Mouse (Mus musculus) layer of hippocampus, postnatal 14 days (tissue): ENCODE data around the gene Col27a1. TPM values are rescaled to one million over a fixed set of nuclear protein-coding genes. Genes with fewer than 3 reads are reported as not detected.

Source experiments
- DNase-seq, 2 experiments: peaks; one replicate each; pipeline ENCODE4 v3.0.0; 2021 to 2022; ENCODE audit warnings: low spot score in 2 of 2, mixed read lengths in 1 of 2
- long read RNA-seq, 2 experiments: library from polyadenylated mRNA; stranded (forward); transcript quantifications; one replicate each; pipeline ENCODE4 v2.0.0; 2021
- total RNA-seq, 2 experiments: library from RNA; stranded (reverse); gene quantifications; 2 replicates each; pipeline ENCODE4 v1.2.3; 2021

Gene Col27a1
- 1 to 10 TPM; 3.1 to 3.8 TPM for total RNA-seq
- long read RNA-seq, experiment 1, partial matches to known transcripts, result 0 of 1 reads
- long read RNA-seq, experiment 1, other reads (novel, unspliced or antisense), result 1 of 1 reads
- long read RNA-seq, experiment 2, result 0 reads

DNA sequence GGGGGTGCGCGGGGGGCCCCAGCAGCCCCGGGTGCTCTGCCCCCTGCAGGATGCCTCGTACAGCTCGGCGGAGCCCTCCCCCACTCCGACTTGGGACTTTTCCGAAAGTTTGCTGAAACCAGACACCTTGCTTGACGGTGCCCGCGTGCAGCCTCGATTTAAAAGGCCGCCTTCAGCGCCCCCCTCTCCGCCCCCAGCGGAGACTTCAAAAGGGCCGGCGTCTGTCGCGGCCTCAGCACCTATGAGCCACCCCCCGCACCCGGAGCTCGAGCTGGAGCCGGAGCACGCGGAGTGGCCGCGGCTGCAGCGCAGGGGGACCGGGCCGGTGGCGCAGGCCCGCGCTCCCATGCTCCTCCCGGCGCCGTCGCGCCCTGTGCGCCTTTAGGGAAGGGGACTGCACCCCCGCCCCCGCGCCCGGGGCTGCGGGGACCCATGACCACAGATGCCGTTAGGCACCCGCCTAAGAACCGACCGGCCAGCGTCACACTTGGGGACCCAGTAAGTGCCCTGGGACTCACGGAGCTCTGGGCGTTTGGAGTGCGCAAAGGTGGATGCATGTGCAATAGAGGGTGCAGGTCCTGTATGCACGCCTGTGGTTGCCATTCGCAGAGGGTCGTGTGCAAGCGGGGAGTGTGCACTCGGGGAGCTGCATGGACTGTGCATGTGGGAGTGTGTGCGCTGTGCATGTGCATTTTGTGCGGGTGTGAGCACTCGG lies at the start of gene Col27a1:
TSS of gene Col27a1 (plus strand) at position 98 of the 715 bp plus-strand sequence.
- DNase-seq, result no peak

DNA sequence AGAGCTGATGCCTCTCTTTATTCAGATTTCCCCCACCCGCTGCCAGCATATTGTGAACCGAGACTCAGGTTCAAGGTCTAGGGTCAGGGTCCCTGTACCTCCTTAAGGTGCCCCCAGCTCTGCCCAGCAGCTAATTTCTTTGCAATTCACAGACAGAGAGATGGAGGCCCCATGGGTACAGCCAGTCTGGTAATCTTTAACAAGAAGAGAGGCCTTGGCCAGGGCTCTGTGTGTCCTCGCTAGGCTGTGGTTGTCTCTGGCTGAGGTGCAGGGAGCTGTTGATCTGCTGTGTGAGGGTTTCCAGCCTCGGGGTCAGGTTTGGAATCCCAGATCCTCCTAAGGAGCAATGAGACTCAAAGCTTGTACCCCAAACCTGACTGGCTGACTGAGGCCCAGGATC lies 48.2 kb upstream of the Col27a1 start:
- DNase-seq, result no peak

DNA sequence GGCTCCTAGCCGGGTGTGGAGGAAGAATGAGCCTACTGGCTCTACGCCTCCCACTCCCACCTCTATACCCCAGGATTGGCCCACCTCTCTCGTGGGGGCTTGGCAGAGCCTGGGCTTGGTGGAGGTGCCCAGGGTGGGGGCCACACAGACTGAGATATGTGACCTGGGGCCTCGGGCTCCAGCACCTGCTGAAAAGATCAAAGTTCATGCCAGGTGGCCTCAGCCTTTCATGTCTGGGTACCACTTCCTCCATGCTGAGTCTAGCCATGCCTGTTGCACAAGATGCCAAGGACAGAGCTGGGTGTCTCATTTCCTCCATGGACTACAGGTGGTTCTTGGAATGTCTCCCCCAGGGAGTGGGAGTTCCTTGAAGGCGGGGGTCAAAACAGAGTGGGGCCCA lies 47.5 kb upstream of the Col27a1 start:
- no peak for DNase-seq

DNA sequence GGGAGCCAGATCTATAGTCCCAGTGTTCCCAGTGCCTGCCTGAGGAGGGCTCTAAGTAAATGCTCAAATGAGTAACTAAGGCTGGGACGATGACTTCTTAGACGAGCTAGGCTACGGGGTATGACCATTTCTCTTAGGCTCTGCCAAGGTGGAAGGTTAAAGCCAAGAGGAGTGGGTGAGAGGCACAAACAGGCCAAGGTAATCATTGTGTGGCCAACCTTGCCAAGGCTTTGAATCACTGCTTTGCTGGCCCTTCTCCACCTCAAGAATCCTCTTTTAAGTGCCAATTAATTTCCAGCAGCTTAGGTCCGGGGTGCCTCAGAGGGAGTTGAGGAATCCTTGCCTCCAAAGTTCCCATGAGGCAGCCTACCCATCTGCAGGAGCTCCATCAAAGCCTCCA lies 43.7 kb upstream of the Col27a1 start:
- DNase-seq, result no peak

DNA sequence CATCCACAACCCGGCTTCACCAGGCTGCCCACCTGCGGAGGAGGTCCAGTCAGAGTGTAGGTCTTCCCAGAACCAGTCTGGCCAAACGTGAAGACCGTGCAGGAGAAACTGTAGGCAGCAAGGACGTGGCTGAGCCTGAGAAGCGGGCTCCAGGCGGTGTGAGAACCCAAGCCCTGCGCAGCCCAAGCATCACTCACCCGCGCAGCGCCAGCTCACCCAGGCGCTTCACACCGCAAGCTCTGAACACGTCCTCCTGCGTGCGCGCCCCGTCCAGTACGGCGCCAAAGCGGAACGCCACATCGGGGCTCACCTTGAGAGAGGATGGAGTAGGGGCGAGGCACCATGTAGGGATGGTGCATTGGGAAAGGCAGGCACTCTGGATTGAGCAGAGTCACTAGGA lies 42.7 kb upstream of the Col27a1 start:
- no peak for DNase-seq

DNA sequence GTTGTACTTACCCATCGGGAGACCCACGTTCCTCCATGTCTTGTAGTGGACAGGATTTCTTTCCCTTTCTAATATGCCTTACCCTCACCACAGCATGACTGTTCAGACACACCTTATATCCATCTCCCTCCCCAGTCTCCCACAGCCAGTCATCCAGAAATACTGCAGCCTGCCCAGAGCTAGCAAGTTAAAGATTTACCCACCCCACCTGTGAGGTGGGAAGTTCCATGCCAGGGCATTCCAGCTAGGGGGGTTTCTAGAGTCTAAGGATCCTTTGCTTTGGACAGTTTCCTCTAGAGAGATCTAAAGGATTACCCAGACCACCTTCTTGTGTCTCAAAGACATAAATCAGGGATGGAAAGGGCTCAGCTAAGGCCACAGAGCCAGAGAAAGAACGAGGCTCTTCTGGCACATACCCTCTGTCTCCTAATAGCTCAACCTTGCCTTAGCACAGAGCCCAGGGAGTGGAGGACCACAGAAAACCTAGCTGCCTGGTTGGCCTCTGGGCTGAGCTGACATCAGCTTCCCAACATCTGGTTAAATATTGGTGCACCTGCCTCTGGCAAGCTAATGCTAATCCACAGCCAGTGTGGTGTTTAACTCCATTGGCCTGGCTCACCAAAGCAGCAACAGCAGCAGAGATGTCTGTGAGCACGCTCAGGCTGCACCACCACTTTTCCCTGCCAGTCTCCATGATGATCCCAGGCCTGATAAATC lies 41.7 kb upstream of the Col27a1 start, which contains the start of gene Kif12:
TSS of gene Kif12 (minus strand) at position 163 of the 717 bp plus-strand sequence.
- no peak for DNase-seq

DNA sequence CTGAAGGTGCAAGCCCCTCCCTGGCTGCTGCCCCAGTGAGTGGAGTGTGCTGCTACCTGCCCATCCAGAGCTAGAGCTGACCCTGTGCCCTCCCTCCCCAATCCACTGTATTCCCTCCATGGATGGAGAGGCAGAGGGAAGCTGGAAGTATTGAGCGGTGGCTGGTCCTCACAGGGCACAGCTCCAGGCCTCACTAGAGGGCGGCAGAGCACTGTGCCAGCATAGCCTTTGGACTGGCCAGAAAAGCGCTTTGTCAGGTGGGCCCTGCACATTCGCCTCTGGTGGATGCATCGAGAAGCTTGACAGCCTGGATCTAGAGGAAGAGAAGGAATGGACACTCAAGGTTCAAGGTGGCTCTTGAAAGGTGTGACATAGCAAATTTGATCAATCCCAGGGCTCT lies 32.2 kb upstream of the Col27a1 start:
- DNase-seq, result peak; percentile 51 to 56

DNA sequence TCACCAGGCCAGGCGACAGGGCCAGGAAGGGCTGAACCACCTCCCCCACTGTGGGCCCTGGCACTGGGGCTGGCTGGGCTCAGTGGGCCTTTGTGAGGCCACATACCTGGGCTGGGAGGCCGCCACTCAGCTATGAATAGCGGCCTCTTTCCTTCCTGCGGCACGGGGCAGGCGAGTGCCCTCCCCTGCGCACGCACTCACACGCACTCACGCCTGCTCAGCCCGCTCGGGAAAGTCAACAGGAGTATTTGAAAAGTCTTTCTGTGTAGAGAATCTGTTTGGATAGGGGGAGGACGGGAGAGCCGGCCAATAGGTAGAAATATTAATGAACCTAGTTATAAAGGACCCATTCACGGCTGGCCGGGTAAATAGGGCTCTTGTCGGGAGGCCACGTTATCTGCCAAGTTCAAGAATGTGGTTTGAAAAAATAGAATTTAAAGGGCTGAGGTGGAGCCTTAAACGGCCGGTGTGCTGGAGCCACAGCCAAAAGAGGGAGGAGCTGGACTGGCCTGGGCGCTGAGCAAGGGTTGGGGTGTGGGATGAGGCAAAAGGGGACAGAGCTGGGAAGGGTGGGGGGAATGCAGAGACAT lies 27.4 kb upstream of the Col27a1 start:
- DNase-seq, result peak in 1 of 2 experiments; percentile 20

DNA sequence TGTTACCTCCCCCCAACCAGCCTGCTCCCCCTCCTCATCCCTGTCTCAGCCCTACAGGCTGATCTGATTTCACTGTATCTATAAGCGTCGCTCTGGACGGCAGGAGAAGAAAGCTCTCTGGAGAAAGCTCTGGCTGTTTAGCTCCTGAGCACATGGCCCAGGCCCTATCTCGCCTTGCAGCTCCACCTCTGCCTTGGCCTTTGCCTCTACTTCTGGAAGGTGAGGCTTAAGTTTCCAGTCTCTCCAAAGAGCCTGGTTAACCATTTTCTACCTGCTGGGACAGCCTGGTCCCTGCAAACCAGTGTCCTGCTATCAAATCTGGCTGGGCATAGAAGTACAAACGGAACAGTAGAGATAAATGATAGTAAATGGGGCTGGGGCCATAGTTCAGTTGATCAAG lies 22.2 kb upstream of the Col27a1 start:
- no peak for DNase-seq

DNA sequence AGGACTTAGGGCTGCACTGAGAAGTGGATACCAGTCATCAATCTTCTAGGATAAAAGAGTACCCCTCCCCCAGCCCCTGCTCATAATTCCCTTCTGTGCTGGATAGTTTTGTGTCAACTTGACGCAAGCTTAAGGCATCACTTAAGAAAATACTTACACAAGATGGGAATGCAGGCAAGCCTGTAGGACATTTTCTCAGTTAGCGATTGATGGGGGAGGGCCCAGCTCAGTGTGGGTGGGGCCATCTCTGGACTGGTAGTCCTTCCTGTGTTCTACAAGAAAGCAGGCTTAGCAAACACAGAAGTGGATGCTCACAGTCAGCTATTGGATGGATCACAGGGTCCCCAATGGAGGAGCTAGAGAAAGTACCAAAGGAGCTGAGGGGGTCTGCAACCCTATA lies 19.4 kb upstream of the Col27a1 start:
- DNase-seq, result no peak

DNA sequence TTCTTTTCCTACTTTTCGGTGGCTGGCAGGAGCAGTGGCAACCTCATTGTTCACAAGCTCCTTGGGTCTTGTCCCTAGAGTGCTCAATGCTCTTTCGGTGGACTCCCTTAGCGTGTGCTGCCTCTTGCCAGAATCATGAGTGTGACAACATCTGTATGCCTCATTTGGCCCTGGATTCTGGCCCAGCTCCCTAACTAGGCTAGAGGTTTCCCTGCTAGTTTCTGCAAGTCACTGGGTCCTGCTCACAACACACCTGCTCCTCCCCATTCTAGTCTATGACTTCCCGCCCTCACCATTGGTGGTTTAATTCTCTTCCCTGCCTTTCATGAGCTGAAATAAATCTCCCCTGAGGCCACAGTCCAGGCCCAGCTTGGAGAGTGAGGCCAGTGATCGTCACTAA lies 14.4 kb upstream of the Col27a1 start:
- DNase-seq, result no peak

DNA sequence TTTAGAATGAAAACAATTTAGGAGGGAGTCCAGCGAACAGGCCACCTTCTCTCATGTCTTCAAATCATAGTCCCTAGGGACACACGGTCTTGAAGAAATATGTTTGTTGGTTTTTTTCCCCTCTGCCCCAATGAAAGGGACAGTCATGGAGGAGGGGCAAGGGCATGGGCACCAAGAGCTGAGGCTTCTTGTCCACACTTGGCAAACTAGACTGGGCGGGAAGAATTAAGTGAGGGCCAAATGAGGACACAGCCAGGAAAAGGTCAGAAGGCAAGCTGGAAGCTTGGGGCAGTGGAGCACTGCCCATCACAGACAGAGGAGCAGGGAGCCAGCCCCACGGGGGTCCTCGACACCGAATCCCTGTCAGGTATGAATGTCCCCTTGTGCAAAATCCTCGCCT lies 9.9 kb upstream of the Col27a1 start:
- no peak for DNase-seq

DNA sequence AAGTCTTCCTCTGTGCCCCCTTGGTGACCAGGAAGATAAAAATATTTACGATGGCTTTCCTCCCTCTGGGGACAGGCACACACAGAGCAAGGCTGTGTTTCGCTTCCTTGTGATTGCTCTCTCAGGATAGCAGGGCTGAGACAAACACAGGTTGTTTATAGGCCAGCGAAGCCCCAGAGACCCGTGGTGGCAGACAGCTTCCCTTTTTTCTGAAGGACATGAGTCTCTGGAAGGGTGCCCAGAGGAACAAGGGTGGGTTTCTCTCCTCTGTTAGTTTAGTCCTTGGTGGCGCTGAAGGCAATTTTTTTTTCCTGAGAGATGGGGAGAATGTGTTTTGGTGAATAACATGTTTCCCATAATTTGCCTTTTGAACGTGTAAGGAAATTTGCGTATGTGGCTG lies 8.2 kb upstream of the Col27a1 start:
- DNase-seq, result peak in 1 of 2 experiments; percentile 75

DNA sequence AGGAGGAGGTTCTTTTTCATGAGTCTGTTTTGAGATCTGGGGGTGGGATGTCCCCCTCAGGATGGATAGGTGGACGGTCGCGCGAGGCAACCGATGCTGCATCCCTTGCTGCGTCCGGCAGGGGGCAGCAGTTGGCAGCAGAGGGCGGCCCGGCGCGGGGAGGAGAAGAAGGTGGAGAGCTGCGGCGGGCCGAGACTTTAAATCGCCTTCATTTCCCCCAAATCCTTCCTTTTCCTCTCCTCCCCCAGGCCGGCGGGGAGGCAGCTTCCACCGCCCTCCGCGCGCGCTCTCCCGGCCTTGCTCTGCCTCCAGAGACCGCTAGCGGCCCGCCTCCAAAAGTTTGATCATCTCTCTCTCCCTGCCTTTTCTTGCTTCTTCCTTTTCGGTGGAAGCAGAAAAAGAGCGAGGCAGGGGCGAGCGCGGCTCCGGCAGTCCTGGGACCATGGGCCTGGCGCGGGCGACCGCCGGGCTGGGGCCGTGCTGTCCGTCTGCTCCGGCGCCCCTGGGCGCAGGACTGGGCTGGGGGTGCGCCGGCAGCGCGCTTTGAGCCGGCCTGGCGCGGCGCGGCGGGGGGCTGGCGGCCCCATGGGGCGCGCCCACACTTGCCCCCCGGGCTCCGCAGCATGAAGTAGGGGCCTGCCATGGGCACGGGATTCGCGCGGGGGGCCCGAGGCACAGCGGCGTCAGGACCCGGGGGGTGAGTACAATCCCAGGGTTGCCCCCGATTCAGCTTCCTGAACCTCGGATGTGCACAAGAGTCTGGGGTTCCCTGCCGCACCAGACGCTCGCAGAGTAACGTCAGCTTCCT lies 1.6 kb downstream of the Col27a1 start:
- DNase-seq, result peak; percentile 67 to 70

DNA sequence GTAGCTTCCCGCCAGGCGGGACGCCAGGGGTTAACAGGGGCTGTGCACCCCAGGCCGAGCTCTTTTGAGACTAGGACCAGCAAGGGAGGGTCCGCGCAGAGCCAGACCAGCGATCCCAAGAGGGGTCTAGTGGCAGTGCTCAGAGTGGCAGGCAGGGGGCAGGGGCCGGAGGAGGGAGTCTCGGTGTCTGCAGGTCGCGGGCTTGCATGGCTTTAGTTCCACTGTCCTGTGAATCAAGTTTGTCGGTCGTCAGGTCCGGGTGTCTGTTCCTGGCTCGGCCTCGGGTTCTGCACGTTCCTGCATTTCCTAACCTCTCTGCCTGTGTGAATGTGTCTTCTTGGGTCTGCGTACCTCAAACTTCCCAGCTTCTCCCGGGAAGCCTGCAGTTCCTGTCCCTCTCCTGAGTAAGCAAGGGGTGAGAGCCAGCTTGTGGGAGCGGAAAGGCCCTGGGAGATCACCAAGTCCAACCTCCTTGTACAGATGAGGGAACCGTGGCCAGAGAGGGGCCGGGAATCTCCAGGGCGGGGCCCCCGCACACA lies 2.3 kb downstream of the Col27a1 start:
- DNase-seq, result no peak

DNA sequence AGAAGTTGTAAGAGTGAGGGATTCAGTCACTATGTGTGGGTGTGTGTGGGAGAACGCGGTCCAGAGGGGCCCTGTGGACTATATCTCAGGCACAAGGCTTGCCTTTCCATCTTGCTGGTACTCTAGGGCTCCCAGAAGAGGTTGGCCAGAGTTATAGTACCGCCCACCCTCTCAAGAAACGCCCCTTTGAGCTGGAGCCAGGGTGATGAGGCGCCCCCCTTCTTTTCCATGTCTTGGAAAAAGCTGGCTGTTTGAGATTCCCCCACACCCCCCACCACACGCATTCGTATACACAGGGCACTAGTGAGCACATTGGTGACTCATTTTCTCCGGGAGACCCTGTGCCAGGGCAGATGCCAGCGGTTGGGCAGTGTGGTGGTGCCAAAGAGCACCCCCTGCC lies 2.8 kb downstream of the Col27a1 start:
- DNase-seq, result no peak

DNA sequence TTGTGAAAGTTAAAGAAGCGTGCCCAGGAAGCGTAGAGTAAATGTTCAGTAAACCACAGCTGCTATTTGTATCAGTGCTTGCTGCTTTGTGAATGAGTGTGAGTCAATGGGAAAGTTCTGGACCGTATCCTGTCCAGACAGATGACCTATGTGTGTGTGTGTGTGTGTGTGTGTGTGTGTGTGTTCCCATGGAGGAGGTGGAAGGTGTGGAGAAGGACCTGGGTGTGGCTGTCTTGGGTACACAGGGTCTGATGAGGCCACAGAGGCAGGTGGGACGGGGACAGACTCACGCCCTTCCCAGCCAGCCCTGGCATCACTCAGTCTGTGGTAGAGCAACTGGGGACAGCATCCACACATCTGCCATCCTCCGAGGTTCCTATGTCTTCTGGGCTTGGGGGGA lies 3.7 kb downstream of the Col27a1 start:
- no peak for DNase-seq

DNA sequence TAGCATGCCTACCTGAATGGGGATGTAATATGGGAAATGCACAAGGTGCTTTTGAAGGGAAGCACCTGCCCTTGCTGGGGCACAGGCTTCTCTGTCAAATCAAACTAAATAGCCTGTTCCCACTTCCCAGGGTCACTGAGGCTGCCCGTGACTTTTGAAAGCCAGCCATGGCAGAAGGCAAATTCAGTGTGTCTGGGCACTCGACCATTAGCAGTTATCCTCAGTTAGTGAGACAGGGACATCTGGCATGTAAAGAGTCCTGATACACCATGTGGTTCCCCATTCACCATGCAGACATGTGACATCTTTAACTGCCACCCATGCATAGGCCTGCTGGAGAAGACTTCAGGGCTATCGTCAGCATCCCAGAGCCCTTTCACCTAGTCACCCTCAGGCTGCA lies 5.3 kb downstream of the Col27a1 start:
- no peak for DNase-seq

DNA sequence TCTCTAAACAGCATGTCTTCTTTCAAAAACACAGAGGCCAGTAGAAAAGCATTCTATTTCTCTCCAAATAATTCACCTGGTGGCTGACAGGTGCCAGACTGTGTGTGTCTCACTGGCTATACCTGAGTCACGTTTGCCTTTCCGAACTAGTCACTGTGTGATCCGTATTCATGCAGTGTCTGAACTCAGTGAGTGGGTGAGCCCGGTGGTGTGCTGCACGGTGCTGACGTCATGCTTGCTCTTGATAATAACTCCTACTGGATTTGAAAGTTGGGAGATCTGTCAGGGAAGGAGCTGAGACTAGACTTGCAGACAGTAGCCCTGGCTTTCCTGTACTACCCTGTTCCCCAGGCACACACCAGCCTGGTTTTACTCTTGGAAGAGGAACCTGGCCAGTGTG lies 5.8 kb downstream of the Col27a1 start:
- no peak for DNase-seq

DNA sequence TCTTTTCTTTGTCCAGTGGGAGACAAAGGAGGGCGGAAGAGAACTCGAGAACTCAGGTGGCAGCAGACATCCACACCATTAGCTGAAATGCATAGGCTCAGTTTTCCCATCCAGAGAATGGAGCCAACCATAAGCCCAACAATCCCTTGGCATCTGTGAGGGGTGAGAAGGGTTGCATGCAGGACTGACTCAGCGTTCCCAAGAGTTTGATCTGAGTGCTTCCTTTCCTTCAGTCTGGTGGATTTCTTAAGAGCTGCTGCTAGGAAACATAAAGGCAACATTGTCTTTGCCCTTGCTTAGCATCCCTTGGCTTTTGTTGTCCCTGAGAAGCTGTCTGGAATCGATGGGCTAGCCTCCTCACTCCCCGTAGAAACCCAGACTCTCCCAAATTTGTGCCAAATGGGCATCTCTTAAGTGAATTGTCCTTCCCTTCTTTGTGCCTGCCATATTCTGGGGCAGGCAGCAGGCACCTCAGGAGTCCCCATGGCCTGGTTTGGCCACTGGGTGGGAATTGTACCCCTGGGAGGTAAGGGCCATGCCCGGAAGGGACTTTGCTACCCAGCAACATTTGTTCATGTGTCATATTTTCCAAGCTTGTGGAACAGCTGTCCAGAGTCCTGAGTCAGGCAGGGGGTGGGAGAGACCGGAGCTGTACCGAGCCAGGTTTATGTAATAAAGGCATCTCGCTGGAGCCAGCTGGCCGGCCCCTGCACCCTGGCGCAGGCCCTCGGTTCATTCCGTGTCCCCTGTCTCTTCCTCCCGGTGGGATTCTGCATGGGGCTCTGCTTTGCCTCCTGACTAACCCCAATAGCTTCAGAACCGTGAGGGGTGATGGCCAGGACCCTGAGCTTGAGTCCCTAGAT lies 7.5 kb downstream of the Col27a1 start:
- no peak for DNase-seq
